Mouse (Mus musculus): ENCODE measurements at regions not wholly inside any gene's neighbourhood (a gene's known extent, or its start where the extent isn't known, plus 50 kb on each side); places are given as distances from the start of the nearest gene placed in this dataset.

DNA sequence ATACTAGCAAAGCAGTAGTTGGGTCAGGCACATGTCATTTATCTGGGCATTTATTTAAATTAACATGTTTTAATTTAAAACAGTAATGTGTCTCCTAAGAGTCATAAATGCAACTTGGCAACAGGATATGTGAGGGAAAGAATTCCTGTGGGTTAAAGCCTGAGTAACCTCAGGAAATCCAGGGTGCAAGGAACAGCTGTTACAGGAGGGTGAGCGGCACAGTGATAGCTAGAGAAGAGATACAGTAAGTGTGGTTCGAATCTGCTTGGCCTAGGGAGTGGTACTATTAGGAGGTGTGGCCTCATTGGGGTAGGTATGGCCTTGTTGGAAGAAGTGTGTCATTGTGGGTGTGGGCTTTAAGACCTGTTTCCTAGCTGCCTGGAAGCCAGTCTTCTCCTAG lies 66.3 kb upstream of the Slc30a5 start:
- Histone ChIP-seq H3K4me2 (replicated peaks) (no peak overlapping the region), H3K9me3 (no peaks in the 10 kb centered on the region), H3K27me3 (replicated peaks) (no peaks in the 10 kb centered on the region), H3K9ac (no peak overlapping the region), H3K4me3 (replicated peaks) (no peak overlapping the region), H3K4me1 (replicated peaks) (no peaks in the 10 kb centered on the region), H3K27ac (no peak overlapping the region), H3K36me3 (no peaks in the 10 kb centered on the region)
- ATAC-seq, result no peak
- 80% methylated on average over 2 of the region's 2 CpGs for whole genome bisulfite sequencing

DNA sequence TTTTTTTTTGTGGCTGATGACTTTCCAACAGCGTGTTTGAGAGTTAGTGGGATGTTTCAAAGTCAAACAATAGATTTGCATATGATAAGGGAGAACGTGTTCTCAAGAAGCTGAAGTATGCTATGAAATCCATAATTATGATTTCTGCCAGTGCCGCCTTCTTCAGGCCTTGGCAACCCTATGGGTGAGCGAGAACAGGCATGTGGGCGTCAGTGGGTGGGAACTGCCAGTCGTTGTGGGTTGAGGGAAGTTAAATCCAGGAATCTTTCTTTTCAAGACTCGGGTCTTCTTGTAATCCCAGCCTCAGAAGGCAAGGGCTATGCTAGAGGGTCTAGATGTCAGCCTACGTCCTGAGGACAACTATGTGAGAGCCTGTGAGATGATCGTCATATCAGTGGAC lies 60.6 kb upstream of the Slc30a5 start:
- H3K4me3 ChIP-seq (replicated peaks), result no peak overlapping the region
- H3K9me3 ChIP-seq, result no peaks in the 10 kb centered on the region
- no peak overlapping the region for H3K27ac ChIP-seq
- H3K36me3 ChIP-seq, result no peaks in the 10 kb centered on the region
- H3K9ac ChIP-seq, result no peak overlapping the region
- 88% methylated on average over 9 of the region's 9 CpGs for WGBS
- no peaks in the 10 kb centered on the region for H3K27me3 ChIP-seq (replicated peaks)
- ATAC-seq, result no peak
- no peak overlapping the region for H3K4me2 ChIP-seq (replicated peaks)
- no peaks in the 10 kb centered on the region for H3K4me1 ChIP-seq (replicated peaks)

DNA sequence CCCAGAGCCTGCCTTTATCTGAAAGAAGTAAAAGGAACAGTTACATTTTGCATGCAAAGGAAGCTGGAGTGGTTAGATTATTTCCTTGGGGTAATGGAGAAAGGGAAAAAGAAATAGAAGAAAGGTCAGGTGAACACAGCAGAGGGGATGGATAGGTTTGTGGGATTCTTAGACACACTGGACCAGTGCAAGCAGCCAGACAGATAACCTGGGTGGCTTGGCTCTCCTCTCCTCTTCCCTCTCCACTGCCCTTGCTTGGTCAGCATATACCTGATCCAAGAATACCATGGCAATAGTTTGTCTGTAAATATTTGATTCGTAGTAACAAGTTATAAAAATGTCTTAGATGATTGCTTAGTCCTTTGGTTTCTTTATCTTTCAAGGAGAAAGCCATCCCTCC lies 59.9 kb upstream of the Slc30a5 start:
- no peak overlapping the region for H3K4me3 ChIP-seq (replicated peaks)
- ATAC-seq, result no peak
- no peak overlapping the region for H3K9ac ChIP-seq
- no peak overlapping the region for H3K4me2 ChIP-seq (replicated peaks)
- no peaks in the 10 kb centered on the region for H3K36me3 ChIP-seq
- H3K27ac ChIP-seq, result no peak overlapping the region
- H3K27me3 ChIP-seq (replicated peaks), result no peaks in the 10 kb centered on the region
- no peaks in the 10 kb centered on the region for H3K9me3 ChIP-seq
- H3K4me1 ChIP-seq (replicated peaks), result no peaks in the 10 kb centered on the region
- WGBS, result 48% methylated on average over 1 of the region's 1 CpGs

DNA sequence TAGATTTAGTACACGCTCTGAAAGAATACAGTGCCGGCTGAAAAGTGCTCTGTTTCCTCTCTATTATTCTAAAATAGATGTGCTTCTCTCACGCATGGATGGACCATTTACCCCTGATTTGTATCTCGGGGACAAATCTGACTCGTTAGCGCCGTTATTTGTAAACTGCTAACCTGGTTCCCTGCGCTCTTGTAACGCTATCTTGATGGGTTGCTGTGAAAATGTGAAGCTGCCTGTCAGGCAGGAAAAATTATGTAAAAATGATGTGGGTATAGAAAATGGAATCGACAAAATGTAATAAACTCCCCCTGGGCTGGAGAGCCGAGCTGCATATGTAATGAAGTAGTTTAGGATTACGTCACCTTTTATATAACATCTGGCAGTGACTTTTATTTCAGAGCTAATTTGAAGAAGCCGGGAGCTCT lies 59.4 kb upstream of the Slc30a5 start:
- no peak for ATAC-seq
- 61% methylated on average over 13 of the region's 13 CpGs for WGBS
- H3K27ac ChIP-seq, result no peak overlapping the region
- H3K4me3 ChIP-seq (replicated peaks), result no peak overlapping the region
- no peaks in the 10 kb centered on the region for H3K9me3 ChIP-seq
- H3K27me3 ChIP-seq (replicated peaks), result no peaks in the 10 kb centered on the region
- no peaks in the 10 kb centered on the region for H3K4me1 ChIP-seq (replicated peaks)
- H3K4me2 ChIP-seq (replicated peaks), result 0 out of 2 replicates have a peak overlapping the region, but pooled peaks have one; percentile 11
- no peak overlapping the region for H3K9ac ChIP-seq
- no peaks in the 10 kb centered on the region for H3K36me3 ChIP-seq

DNA sequence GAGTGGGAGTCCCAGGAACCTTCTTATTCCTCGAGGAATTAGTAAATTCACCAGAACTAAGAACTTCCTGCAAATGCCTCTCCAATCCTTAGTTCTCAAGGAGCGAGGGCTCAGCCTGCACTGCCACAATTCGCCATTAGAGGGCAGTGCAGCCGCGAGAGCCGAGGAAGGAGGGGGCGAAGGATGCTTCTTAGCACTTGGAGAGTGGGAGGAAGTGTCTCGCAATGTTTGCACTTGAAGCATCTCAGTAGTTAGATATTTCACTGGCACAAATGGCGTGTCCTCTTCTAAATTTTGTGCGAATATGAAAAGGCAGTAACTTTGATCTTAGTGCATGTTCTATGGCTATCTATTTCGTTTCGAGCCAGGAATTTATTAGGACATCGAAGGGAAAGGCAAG lies 59.0 kb upstream of the Slc30a5 start:
- no peaks in the 10 kb centered on the region for H3K36me3 ChIP-seq
- no peaks in the 10 kb centered on the region for H3K27me3 ChIP-seq (replicated peaks)
- no peaks in the 10 kb centered on the region for H3K9me3 ChIP-seq
- H3K27ac ChIP-seq, result no peak overlapping the region
- ATAC-seq, result 0 out of 2 replicates have a peak, but pooled peaks have one; percentile 51
- H3K4me3 ChIP-seq (replicated peaks), result no peak overlapping the region
- H3K4me2 ChIP-seq (replicated peaks), result 0 out of 2 replicates have a peak overlapping the region, but pooled peaks have one; percentile 11
- WGBS, result 23% methylated on average over 13 of the region's 13 CpGs
- H3K4me1 ChIP-seq (replicated peaks), result no peaks in the 10 kb centered on the region
- no peak overlapping the region for H3K9ac ChIP-seq

DNA sequence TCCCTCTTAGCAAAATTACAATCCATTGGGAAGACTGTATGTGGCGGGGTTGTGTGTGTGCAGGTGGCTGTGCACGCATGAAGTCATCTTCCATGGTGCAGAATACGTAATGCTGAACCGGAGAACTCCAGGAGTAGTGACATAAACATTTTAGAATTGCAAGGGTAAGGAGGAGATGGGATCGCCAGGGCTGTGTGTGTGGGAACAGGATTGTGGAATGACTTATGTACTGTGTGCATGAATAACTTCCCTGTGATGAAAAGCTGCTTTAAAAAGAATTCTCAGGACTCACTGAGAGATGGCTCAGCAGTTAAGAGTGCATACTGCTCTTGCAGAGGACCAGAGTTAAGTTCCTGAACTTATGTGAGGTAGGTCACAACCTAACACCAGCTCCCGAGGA lies 57.2 kb upstream of the Slc30a5 start:
- no peak overlapping the region for H3K4me2 ChIP-seq (replicated peaks)
- no peak for ATAC-seq
- H3K27me3 ChIP-seq (replicated peaks), result no peaks in the 10 kb centered on the region
- H3K4me3 ChIP-seq (replicated peaks), result no peak overlapping the region
- H3K4me1 ChIP-seq (replicated peaks), result no peaks in the 10 kb centered on the region
- H3K9ac ChIP-seq, result no peak overlapping the region
- no peaks in the 10 kb centered on the region for H3K36me3 ChIP-seq
- 77% methylated on average over 6 of the region's 6 CpGs for WGBS
- H3K9me3 ChIP-seq, result no peaks in the 10 kb centered on the region
- H3K27ac ChIP-seq, result no peak overlapping the region

DNA sequence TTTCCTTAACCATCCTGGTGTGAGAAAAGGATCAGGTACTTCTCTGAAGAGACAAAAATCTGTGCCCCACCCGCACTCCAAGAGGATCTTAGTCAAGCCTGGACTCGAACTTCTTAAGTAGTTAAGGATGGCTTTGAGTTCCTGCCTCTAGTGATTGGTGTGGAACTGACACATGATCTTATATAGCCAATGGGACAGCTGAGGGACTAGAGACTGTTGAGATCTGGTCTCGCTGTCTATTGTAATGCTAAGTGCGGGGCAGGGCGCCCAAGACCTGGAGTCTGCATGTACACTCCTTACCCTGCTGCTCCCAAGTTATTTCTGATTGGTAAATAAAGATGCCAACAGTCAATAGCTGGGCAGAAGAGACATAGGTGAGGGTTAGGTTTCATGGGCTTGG lies 55.3 kb upstream of the Slc30a5 start:
- no peak overlapping the region for H3K4me3 ChIP-seq (replicated peaks)
- WGBS, result 88% methylated on average over 5 of the region's 5 CpGs
- H3K4me1 ChIP-seq (replicated peaks), result no peaks in the 10 kb centered on the region
- no peaks in the 10 kb centered on the region for H3K36me3 ChIP-seq
- no peaks in the 10 kb centered on the region for H3K27me3 ChIP-seq (replicated peaks)
- ATAC-seq, result no peak
- no peak overlapping the region for H3K27ac ChIP-seq
- no peaks in the 10 kb centered on the region for H3K9me3 ChIP-seq
- no peak overlapping the region for H3K9ac ChIP-seq
- no peak overlapping the region for H3K4me2 ChIP-seq (replicated peaks)

DNA sequence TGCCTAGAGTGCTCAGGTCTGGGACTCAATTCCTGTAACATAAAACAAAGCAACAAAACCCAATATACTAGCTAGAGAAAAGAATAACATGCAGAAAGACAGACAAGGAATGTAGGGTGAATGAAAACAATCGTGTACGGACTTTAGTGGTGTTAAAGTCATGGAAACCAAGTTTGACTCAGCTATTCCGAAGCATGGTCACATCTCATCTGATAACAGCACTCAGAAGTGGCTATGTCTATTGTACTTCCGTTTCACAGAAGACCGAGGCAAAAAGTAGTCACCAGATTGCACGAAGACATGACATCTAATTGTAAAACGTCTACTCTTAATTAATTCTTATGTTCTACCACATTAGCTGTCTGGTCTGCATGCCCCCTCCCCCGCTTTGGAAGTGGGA lies 50.5 kb upstream of the Slc30a5 start:
- no peak for ATAC-seq
- H3K27me3 ChIP-seq (replicated peaks), result no peaks in the 10 kb centered on the region
- H3K4me2 ChIP-seq (replicated peaks), result no peak overlapping the region
- H3K9me3 ChIP-seq, result no peaks in the 10 kb centered on the region
- H3K9ac ChIP-seq, result no peak overlapping the region
- no peaks in the 10 kb centered on the region for H3K4me1 ChIP-seq (replicated peaks)
- H3K27ac ChIP-seq, result no peak overlapping the region
- no peaks in the 10 kb centered on the region for H3K36me3 ChIP-seq
- WGBS, result 82% methylated on average over 8 of the region's 8 CpGs
- H3K4me3 ChIP-seq (replicated peaks), result no peak overlapping the region
